24 mouse cellular contexts compared by ENCODE assay signal in the genomic region with DNA sequence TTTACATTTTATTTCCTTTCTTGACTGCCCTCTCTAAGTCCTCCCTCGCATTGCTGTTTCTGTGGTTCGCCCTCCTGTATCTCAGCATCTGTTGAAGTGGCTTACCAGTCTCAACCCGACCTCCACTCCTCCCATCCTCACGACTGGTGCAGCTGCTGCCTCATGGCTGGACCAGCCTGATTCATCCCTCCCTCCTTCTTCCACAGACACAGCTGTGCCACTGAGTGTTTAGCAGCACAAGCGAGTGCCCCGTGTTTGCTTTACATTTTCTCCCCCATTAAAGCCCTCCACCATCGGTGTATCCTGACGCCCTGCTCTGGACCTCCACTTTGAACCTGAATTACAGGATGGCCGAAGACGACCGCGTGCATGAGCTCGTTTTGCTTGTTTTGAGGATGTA.
DNase-seq lines count a peak whose midpoint lies in the region; ATAC-seq and TF ChIP-seq lines count a peak whose summit lies in the region.
"Had no signal": no experiment of that assay in that cellular context is flagged by ENCODE, and none has a peak within 500 bp of the region (broad histone marks: within the 10 kb centered on the region; RNA-seq: fewer than 3 reads in every experiment).

No protein-coding gene starts in this region.

- intact Hi-C loops in heart, postnatal 25 days (cut with DNase I): no loop called here

- H3K4me2 ChIP-seq in myocyte (ENCODE audit: low read depth): no peak overlapping the region

- no peak overlapping the region for H3K4me3 ChIP-seq in myocyte

- H3K36me3 ChIP-seq in myocyte (ENCODE audit: control insufficient read depth, insufficient read depth): no peaks in the 10 kb centered on the region
- H3K36me3 ChIP-seq: G1E had no signal

- TF ChIP-seq POLR2A in myocyte (IDR thresholded peaks at IDR 0.05; ENCODE audit: insufficient read length, low read depth): no peak

- no peak overlapping the region for H3ac ChIP-seq in myocyte (ENCODE audit: control insufficient read depth, insufficient read length)

- DNase-seq in frontal cortex, adult 2 months (ENCODE audit: extremely low spot score in 1 of 2, low spot score in 1 of 2): no peak
- peak; percentile 61 for DNase-seq in heart, adult 11 months
- no peak for DNase-seq in heart, postnatal 25 days (ENCODE audit: low spot score)
- DNase-seq in brain, adult 2 months (ENCODE audit: low read depth, low spot score): peak; percentile 37
- no peak for DNase-seq in urinary bladder, postnatal 36 days (ENCODE audit: low spot score in 2 of 2)
- DNase-seq: adrenal gland, adult 2 months; adrenal gland, adult 8-10 months; adrenal gland, postnatal 10 days; adrenal gland, postnatal 14 days; adrenal gland, postnatal 25 days; adrenal gland, postnatal 36 days; B cell, adult 2 months; cerebellum, adult 11 months; cerebellum, adult 11-12 months; cerebellum, adult 18-20 months; cerebellum, adult 2 months had no signal

- H3K79me2 ChIP-seq in myocyte (ENCODE audit: control insufficient read depth, insufficient read depth): no peaks in the 10 kb centered on the region

- ATAC-seq in frontal cortex, adult (ENCODE audit: low TSS enrichment): peak; percentile 31; the same call in 1 of the 2 replicates
- no peak for ATAC-seq in cerebellum, adult (ENCODE audit: insufficient number of reproducible peaks, low FRiP score, low TSS enrichment)
- ATAC-seq: activated CD4-positive, CD25-positive, alpha-beta regulatory T cell, adult 4 months; CD4-positive, CD25-positive, alpha-beta regulatory T cell, adult 4 months; Patski had no signal

- no peaks in the 10 kb centered on the region for H3K27me3 ChIP-seq in myocyte (ENCODE audit: control insufficient read depth, insufficient read depth, insufficient read length)
- H3K27me3 ChIP-seq: CH12.LX, Patski had no signal

TF ChIP-seq in myocyte, 11 proteins besides CTCF, POLR2A, EP300 and RAD21:
- TF ChIP-seq REST (IDR thresholded peaks at IDR 0.05; ENCODE audit: insufficient read depth, insufficient read length): no peak
- no peak for TF ChIP-seq E2F4 (IDR thresholded peaks at IDR 0.05; ENCODE audit: insufficient read depth)
- TF ChIP-seq USF1 (IDR thresholded peaks at IDR 0.05; ENCODE audit: low read depth): no peak
- no peak for TF ChIP-seq POLR2AphosphoS2 (IDR thresholded peaks at IDR 0.05; ENCODE audit: insufficient read length, low read depth)
- TF ChIP-seq MYOD1 (IDR thresholded peaks at IDR 0.05; ENCODE audit: control insufficient read depth in 1 of 3, insufficient read length in 2 of 3, low read depth in 2 of 3): peak in 2 of 3 experiments; percentile 65 to 80
- TF ChIP-seq SRF (IDR thresholded peaks at IDR 0.05; ENCODE audit: control insufficient read depth, insufficient read length, low read depth): no peak
- TF ChIP-seq MYOG (IDR thresholded peaks at IDR 0.05; ENCODE audit: control insufficient read depth in 1 of 3, insufficient read depth in 1 of 3, insufficient read length in 2 of 3, low read depth in 2 of 3): peak in 2 of 3 experiments; percentile 20 to 32

Comparison
In these comparisons a context has a peak if more than half of its experiments do, and no peak if none do; other contexts are left out.
1. DNase-seq: peak in heart, adult 11 months (single experiment) and brain, adult 2 months (single experiment); none in frontal cortex, adult 2 months (0 of 2), heart, postnatal 25 days (single experiment) and urinary bladder, postnatal 36 days (0 of 2).